Comparison of ENCODE assay signal across 8 mouse cellular contexts in the genomic region with DNA sequence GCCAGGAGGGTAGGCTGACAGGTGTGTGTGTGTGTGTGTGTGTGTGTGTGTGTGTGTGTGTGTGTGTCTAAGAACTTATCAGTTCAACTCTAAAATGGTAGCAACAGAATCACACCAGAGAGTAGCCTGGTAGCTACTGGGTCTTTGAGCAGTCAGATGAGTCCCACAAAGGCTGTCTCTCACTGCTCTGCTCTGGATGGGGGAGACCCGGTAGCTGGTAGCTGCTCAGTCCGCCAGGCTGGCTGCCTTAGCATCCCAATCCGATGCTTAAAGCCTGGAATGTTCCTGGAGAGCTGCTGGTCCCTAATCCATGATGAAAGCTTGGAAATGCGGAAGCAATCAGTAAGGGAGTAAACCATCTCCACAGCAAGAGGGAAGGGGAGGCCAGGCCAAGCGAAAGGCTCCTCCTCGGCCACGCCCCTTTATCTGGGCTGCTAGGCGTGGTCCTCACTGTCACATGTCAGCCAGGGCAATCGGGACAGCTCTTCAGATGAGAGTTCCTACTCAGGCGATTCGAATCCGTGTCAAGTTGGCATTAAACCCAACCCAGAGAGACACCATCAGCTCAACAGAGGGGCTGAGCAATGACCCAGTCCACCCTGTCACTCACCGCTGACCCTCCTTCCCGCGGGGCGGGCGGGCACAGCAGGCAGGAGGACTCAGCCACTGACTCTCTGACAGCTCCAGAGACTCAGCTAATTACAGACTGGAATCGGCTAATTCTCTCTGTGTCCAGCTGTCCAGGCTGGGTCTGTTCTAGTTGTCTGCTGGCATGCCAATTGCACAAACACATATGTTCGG. TPM values are rescaled to one million over a fixed set of nuclear protein-coding genes. Genes with fewer than 3 reads are reported as not detected.
DNase-seq lines count a peak whose midpoint lies in the region; ATAC-seq and TF ChIP-seq lines count a peak whose summit lies in the region.

No protein-coding gene starts in this region.

- H3K9ac ChIP-seq in heart, embryonic 14.5 days (ENCODE audit: low read length): no peak overlapping the region
- no peak overlapping the region for H3K9ac ChIP-seq in stomach, embryonic 15.5 days

- H3K27ac ChIP-seq in embryonic fibroblast, embryonic 13.5 days (ENCODE audit: insufficient read depth, low read length): no peak overlapping the region
- no peak overlapping the region for H3K27ac ChIP-seq in heart, embryonic 14.5 days (replicated peaks in 1 of 2; ENCODE audit: control insufficient read depth in 1 of 2, insufficient read depth in 1 of 2, low read depth in 2 of 2, low read length in 2 of 2)
- no peak overlapping the region for H3K27ac ChIP-seq in stomach, embryonic 15.5 days

- H3K4me1 ChIP-seq in embryonic fibroblast, embryonic 13.5 days (ENCODE audit: control insufficient read depth, insufficient read depth, low read length): 0 out of 2 replicates have a peak, but pooled peaks cover 1% of the 10 kb centered on the region
- peaks cover 15 to 17% of the 10 kb centered on the region in 2 experiments for H3K4me1 ChIP-seq in heart, embryonic 14.5 days (ENCODE audit: control insufficient read depth in 2 of 2, insufficient read depth in 2 of 2, low read length in 2 of 2)
- peaks cover 21% of the 10 kb centered on the region for H3K4me1 ChIP-seq in stomach, embryonic 15.5 days

- 0 out of 2 replicates have a peak, but pooled peaks cover 13% of the 10 kb centered on the region for H3K27me3 ChIP-seq in heart, embryonic 14.5 days (ENCODE audit: control insufficient read depth, insufficient read depth, low read length)
- H3K27me3 ChIP-seq in stomach, embryonic 15.5 days (replicated peaks): no peaks in the 10 kb centered on the region

- WGBS in heart, embryonic 14.5 days: 9% methylated on average over 19 of the region's 19 CpGs
- WGBS in stomach, embryonic 15.5 days: 8% methylated on average over 19 of the region's 19 CpGs

- no peaks in the 10 kb centered on the region for H3K36me3 ChIP-seq in heart, embryonic 14.5 days (ENCODE audit: control insufficient read depth, insufficient read depth, low read length)
- H3K36me3 ChIP-seq in stomach, embryonic 15.5 days: no peaks in the 10 kb centered on the region

- 0 out of 2 replicates have a peak, but pooled peaks have one; percentile 6 for TF ChIP-seq POLR2A in embryonic fibroblast, embryonic 13.5 days (IDR thresholded peaks at IDR 0.05; ENCODE audit: low read depth, low read length)

- ATAC-seq in heart, embryonic 14.5 days (ENCODE audit: insufficient number of reproducible peaks, insufficient read depth, low FRiP score, low read depth): 0 out of 2 replicates have a peak, but pooled peaks have one; percentile 36
- ATAC-seq in stomach, embryonic 15.5 days (ENCODE audit: insufficient read depth, low FRiP score, low read depth): peak; percentile 72; the same call in 1 of the 2 replicates

- peak overlapping the region; percentile 56 for H3K4me2 ChIP-seq in heart, embryonic 14.5 days (ENCODE audit: low read length)
- H3K4me2 ChIP-seq in stomach, embryonic 15.5 days: peak overlapping the region; percentile 41

- H3K9me3 ChIP-seq in heart, embryonic 14.5 days (ENCODE audit: control insufficient read depth, low read length): no peaks in the 10 kb centered on the region
- no peaks in the 10 kb centered on the region for H3K9me3 ChIP-seq in stomach, embryonic 15.5 days

- TF ChIP-seq CTCF in embryonic fibroblast, embryonic 13.5 days (IDR thresholded peaks at IDR 0.05; ENCODE audit: borderline replicate concordance, insufficient read depth, low read length): no peak

- DNase-seq in spleen, postnatal 36 days (ENCODE audit: low spot score in 2 of 2): peak; percentile 27 to 38
- no peak for DNase-seq in spleen, adult 12 weeks (ENCODE audit: low spot score)
- peak; percentile 60 for DNase-seq in kidney, postnatal 10 days
- DNase-seq in lung, postnatal 4 days: peak; percentile 78 to 87
- no peak for DNase-seq in frontal cortex, adult 2 months (ENCODE audit: extremely low spot score in 1 of 2, low spot score in 1 of 2)

- H3K4me3 ChIP-seq in embryonic fibroblast, embryonic 13.5 days (ENCODE audit: insufficient read depth, low read length): no peak overlapping the region
- peak overlapping the region; percentile 17 to 30 for H3K4me3 ChIP-seq in heart, embryonic 14.5 days (ENCODE audit: control insufficient read depth in 1 of 2, insufficient read depth in 1 of 2, low read depth in 1 of 2, low read length in 2 of 2)
- peak overlapping the region; percentile 20 for H3K4me3 ChIP-seq in stomach, embryonic 15.5 days (replicated peaks)

RNA-seq across cellular contexts. Expression of gene Hs3st3b1, which starts 29.9 kb away (rescaled TPM):
- 5.7 and 7.0 TPM in 2 replicates for polyA plus RNA-seq in embryonic fibroblast, embryonic 13.5 days (2011; ENCODE audit: insufficient read length, low read depth, missing spikeins)
- polyA plus RNA-seq in heart, embryonic 14.5 days (2014; fragmentation: Nextera tagmentation; extraction: Ambion mirVana): 2.2 and 2.6 TPM in 2 replicates
- 7.9 and 9.9 TPM in 2 replicates for polyA plus RNA-seq in stomach, embryonic 15.5 days (2015; fragmentation: Nextera tagmentation; extraction: Ambion mirVana)
- 3.6 and 3.9 TPM in 2 replicates for polyA plus RNA-seq in frontal cortex, adult 2 months (2012; rRNA removed)

Comparison
In these comparisons a context has a peak if more than half of its experiments do, and no peak if none do; other contexts are left out.
1. DNase-seq: peak in spleen, postnatal 36 days (2 of 2), kidney, postnatal 10 days (single experiment) and lung, postnatal 4 days (2 of 2); none in spleen, adult 12 weeks (single experiment) and frontal cortex, adult 2 months (0 of 2).